Mouse (Mus musculus): ENCODE measurements at regions not wholly inside any gene's neighbourhood (a gene's known extent, or its start where the extent isn't known, plus 50 kb on each side); places are given as distances from the start of the nearest gene placed in this dataset.

DNA sequence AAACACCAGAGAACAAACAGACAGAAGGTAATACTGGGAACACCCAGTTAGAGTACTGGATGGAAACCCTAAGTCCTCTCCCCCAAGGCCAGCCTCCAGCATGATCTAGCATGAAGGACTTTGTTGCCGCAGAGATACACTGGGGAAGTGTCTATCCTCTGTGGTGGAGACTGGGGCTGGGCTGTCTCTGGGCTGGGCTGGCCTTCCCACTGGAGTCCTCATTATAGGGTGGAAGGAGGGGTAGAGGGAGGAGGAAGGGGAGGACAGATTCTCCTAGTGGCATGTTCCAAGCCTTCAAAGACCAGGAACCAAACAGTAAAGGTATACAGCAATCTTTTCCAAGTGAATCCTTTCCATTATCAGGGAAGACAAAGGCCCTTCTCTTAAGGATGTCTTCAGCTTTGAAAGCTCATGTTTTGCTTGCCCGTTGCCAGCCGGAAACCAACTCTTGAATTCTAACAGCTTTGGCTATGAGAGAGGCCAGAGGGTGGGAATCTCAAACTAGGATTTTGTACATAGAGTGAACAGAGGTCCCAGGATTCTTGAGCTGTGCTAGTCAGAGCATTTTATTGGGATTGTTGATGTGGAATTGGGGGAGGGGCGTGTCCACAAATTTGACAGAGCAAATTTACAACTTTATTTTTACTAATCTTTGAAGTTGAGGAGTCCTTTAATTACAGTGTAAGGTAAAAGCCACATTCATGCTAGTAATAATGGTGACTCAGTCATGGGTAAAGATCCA is 271.3 kb downstream of the Fzd1 start:
- peaks cover 26% of the 10 kb centered on the region for H3K4me1 ChIP-seq
- H3K4me3 ChIP-seq = no peak overlapping the region
- H3K27ac ChIP-seq = peak overlapping the region; percentile 68
- H3K36me3 ChIP-seq = no peaks in the 10 kb centered on the region
- no peaks in the 10 kb centered on the region for H3K27me3 ChIP-seq
- no peak overlapping the region for H3K9ac ChIP-seq
- H3K4me2 ChIP-seq (replicated peaks) = 0 out of 2 replicates have a peak overlapping the region, but pooled peaks have one; percentile 8
- H3K9me3 ChIP-seq (replicated peaks) = no peaks in the 10 kb centered on the region
- 85% methylated on average over 4 of the region's 4 CpGs for WGBS
- ATAC-seq (ENCODE audit: low FRiP score) = peak; percentile 68

- Histone ChIP-seq H3K4me3 (no peak overlapping the region), H3K27me3 (no peaks in the 10 kb centered on the region), H3K4me1 (peaks cover 26% of the 10 kb centered on the region), H3K27ac (peak overlapping the region; percentile 68), H3K9ac (no peak overlapping the region), H3K9me3 (replicated peaks) (no peaks in the 10 kb centered on the region), H3K36me3 (no peaks in the 10 kb centered on the region), H3K4me2 (replicated peaks) (0 out of 2 replicates have a peak overlapping the region, but pooled peaks have one; percentile 8)
- ATAC-seq (ENCODE audit: low FRiP score) = peak; percentile 86
- 32% methylated on average over 10 of the region's 10 CpGs for WGBS
Measured at GRCm38 (mm10) chr5:4485542-4486390, 272.1 kb downstream of the Fzd1 start.

- no peaks in the 10 kb centered on the region for H3K9me3 ChIP-seq (replicated peaks)
Measured at GRCm38 (mm10) chr5:4484780-4485179, 273.1 kb downstream of the Fzd1 start.

GRCm38 (mm10) chr5:4484151-4484550 is 273.7 kb downstream of the Fzd1 start:
- Histone ChIP-seq H3K27ac (peak overlapping the region; percentile 66), H3K4me2 (replicated peaks) (no peak overlapping the region), H3K9me3 (replicated peaks) (no peaks in the 10 kb centered on the region), H3K9ac (no peak overlapping the region), H3K36me3 (no peaks in the 10 kb centered on the region), H3K27me3 (no peaks in the 10 kb centered on the region), H3K4me3 (no peak overlapping the region), H3K4me1 (peaks cover 26% of the 10 kb centered on the region)
- WGBS = 77% methylated on average over 1 of the region's 1 CpGs
- no peak; the same call in 1 of the 2 replicates for ATAC-seq (ENCODE audit: low FRiP score)

More at GRCm38 (mm10) chr5:4484780-4485179, 273.1 kb downstream of the Fzd1 start:
- Histone ChIP-seq H3K4me3 (no peak overlapping the region), H3K4me2 (replicated peaks) (peak overlapping the region; percentile 14; the same call in 1 of the 2 replicates), H3K27me3 (no peaks in the 10 kb centered on the region), H3K27ac (peak overlapping the region; percentile 66), H3K9ac (no peak overlapping the region), H3K4me1 (peaks cover 26% of the 10 kb centered on the region), H3K36me3 (no peaks in the 10 kb centered on the region)
- peak; percentile 66 for ATAC-seq (ENCODE audit: low FRiP score)
- 8% methylated on average over 6 of the region's 6 CpGs for WGBS

DNA sequence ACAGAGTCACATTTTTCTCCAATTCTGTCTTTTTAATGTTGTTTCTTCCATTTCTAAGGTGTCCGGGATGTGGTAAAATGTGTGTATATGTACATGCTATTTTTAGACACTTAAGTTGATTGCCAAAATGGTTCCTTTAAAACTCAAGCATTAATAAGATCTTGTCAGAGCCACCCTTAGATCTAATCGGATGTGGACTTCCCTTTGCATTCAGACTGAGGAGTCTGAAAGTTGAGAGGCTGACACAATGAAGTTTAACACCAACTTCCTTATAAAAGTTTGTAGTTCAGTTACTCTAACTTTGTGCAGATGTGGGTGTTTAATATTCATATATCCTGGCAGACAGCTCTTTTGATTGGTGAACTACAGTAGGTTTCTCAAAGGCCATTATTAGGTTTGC is 282.1 kb downstream of the Mterf1b start:
- Histone ChIP-seq H3K9ac (no peak overlapping the region), H3K4me3 (no peak overlapping the region), H3K27me3 (no peaks in the 10 kb centered on the region), H3K36me3 (no peaks in the 10 kb centered on the region), H3K4me2 (replicated peaks) (no peak overlapping the region), H3K9me3 (replicated peaks) (no peaks in the 10 kb centered on the region), H3K4me1 (no peaks in the 10 kb centered on the region), H3K27ac (no peak overlapping the region)
- 88% methylated on average over 2 of the region's 2 CpGs for WGBS
- no peak for ATAC-seq (ENCODE audit: low FRiP score)

Measured in hindbrain, embryonic 12.5 days (tissue).